Mouse (Mus musculus): ENCODE results near the gene 4930503E14Rik. TPM values are rescaled to one million over a fixed set of nuclear protein-coding genes. Genes with fewer than 3 reads are reported as not detected.
"Not testable (repeated sequence)": the region's sequence is repeated elsewhere in the genome, so short reads cannot be mapped to it uniquely, and the experiment has no call there.

The 4930503E14Rik gene
- not detected in 2 replicates for polyA plus RNA-seq (2015; fragmentation: Nextera tagmentation; extraction: Ambion mirVana)

DNA sequence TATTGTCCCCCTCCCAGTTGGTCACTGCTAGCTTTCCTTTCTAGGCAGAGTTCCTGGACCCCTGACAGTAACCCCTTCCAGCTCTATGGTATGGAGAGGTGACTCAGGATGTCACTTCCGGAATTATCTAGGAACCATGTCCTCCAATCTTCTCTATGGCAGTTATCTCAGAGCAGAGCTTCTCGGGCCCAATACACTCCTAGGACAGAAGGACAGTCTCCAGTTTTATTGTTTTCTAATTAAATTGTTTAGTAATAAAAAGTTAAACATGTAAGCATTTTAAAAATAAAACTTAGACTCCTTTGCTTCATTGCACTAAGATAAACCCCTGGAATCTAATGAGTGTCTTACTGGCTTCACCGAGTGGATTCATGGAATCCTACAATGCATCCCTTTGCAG lies at the start of gene 4930503E14Rik:
Gene 4930503E14Rik (minus strand): TSS at position 101 of the 400 bp plus-strand sequence.
- H3K9me3 ChIP-seq (replicated peaks; ENCODE audit: control insufficient read depth, low read length); H3K36me3 ChIP-seq (ENCODE audit: control insufficient read depth, insufficient read depth); H3K27ac ChIP-seq (ENCODE audit: low read length); ATAC-seq (ENCODE audit: low read depth); H3K4me3 ChIP-seq (ENCODE audit: low read depth, low read length); H3K9ac ChIP-seq (ENCODE audit: low read depth, low read length); H3K4me1 ChIP-seq (ENCODE audit: control insufficient read depth, low read depth, low read length); H3K27me3 ChIP-seq (ENCODE audit: control insufficient read depth, insufficient read depth, low read depth, low read length); H3K4me2 ChIP-seq (ENCODE audit: low read depth, low read length): not testable (repeated sequence)
- 61% methylated on average over 3 of the region's 3 CpGs for WGBS (ENCODE audit: insufficient replicate concordance)

DNA sequence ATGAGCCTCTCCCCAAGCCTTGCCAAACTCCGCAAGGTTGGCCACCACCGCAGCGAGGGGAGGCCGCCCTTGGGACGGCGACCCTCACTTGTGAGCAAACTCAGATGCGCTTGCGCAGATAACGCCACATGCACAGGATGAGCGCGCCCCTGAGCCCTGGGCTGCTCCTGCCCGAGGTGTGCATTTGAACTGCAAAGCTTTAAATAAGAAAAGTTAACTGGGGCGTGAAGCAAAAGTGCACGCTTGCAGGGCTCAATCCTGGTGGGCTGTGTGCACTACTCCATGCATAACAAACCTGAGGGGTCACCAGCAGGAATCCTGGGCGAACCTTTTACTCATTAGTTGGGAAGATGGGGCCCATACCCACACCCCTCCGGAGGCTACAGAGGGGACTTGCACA lies 35.0 kb upstream of the 4930503E14Rik start:
- no peak for ATAC-seq (ENCODE audit: low read depth)
- 82% methylated on average over 16 of the region's 16 CpGs for WGBS (ENCODE audit: insufficient replicate concordance)
- no peaks in the 10 kb centered on the region; the same call in 1 of the 2 replicates for H3K9me3 ChIP-seq (replicated peaks; ENCODE audit: control insufficient read depth, low read length)
- no peaks in the 10 kb centered on the region for H3K27me3 ChIP-seq (ENCODE audit: control insufficient read depth, insufficient read depth, low read depth, low read length)
- H3K4me1 ChIP-seq (ENCODE audit: control insufficient read depth, low read depth, low read length) = no peaks in the 10 kb centered on the region
- no peak overlapping the region for H3K4me3 ChIP-seq (ENCODE audit: low read depth, low read length)
- H3K27ac ChIP-seq (ENCODE audit: low read length) = no peak overlapping the region
- H3K9ac ChIP-seq (ENCODE audit: low read depth, low read length) = no peak overlapping the region
- no peaks in the 10 kb centered on the region for H3K36me3 ChIP-seq (ENCODE audit: control insufficient read depth, insufficient read depth)
- no peak overlapping the region for H3K4me2 ChIP-seq (ENCODE audit: low read depth, low read length)

DNA sequence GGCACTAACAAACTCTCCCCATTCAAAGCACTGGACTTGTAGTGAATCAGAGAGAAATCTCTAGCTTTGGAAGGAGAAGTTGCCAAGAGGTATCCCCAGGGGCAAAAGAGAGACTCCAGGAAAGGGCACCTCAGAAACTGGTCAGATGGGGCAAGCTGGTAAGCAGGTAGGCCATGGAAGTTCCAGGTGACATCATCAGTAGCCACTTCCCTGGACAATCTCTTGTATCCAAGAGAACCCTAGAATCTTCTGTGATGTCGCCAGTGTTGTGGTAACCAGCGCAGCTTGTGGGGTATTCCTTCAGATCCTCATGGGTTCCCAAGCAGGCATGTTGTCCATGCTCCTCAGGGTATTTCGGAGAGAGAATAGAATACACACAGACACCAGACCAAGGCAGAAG lies 15.7 kb downstream of the 4930503E14Rik start, which contains the start of gene Gm8212:
Gene Gm8212 (plus strand): TSS at position 301 of the 400 bp plus-strand sequence.
- not testable (repeated sequence) for ATAC-seq (ENCODE audit: low read depth)

DNA sequence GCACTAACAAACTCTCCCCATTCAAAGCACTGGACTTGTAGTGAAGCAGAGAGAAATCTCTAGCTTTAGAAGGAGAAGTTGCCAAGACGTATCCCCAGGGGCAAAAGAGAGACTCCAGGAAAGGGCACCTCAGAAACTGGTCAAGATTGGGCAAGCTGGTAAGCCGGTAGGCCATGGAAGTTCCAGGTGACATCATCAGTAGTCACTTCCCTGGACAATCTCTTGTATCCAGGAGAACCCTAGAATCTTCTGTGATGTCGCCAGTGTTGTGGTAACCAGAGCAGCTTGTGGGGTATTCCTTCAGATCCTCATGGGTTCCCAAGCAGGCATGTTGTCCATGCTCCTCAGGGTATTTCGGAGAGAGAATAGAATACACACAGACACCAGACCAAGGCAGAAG lies 89.5 kb downstream of the 4930503E14Rik start, which contains the start of gene Gm3327:
Gene Gm3327 (plus strand): TSS at position 301 of the 400 bp plus-strand sequence.
- ATAC-seq (ENCODE audit: low read depth); H3K36me3 ChIP-seq (ENCODE audit: control insufficient read depth, insufficient read depth); H3K27me3 ChIP-seq (ENCODE audit: control insufficient read depth, insufficient read depth, low read depth, low read length); H3K4me3 ChIP-seq (ENCODE audit: low read depth, low read length); H3K4me1 ChIP-seq (ENCODE audit: control insufficient read depth, low read depth, low read length); H3K4me2 ChIP-seq (ENCODE audit: low read depth, low read length); H3K27ac ChIP-seq (ENCODE audit: low read length); H3K9ac ChIP-seq (ENCODE audit: low read depth, low read length); H3K9me3 ChIP-seq (replicated peaks; ENCODE audit: control insufficient read depth, low read length): not testable (repeated sequence)
- 67% methylated on average over 4 of the region's 4 CpGs for WGBS (ENCODE audit: insufficient replicate concordance)

More for the DNA sequence above, 15.7 kb downstream of the 4930503E14Rik start, which contains the start of gene Gm8212:
- H3K9me3 ChIP-seq (replicated peaks; ENCODE audit: control insufficient read depth, low read length); H3K4me2 ChIP-seq (ENCODE audit: low read depth, low read length); H3K27me3 ChIP-seq (ENCODE audit: control insufficient read depth, insufficient read depth, low read depth, low read length); H3K9ac ChIP-seq (ENCODE audit: low read depth, low read length); H3K4me3 ChIP-seq (ENCODE audit: low read depth, low read length); H3K27ac ChIP-seq (ENCODE audit: low read length); H3K4me1 ChIP-seq (ENCODE audit: control insufficient read depth, low read depth, low read length); H3K36me3 ChIP-seq (ENCODE audit: control insufficient read depth, insufficient read depth): not testable (repeated sequence)
- 75% methylated on average over 1 of the region's 3 CpGs for WGBS (ENCODE audit: insufficient replicate concordance)

Other genes with a start within 250 kb of the 4930503E14Rik start
- 0.22 TPM in 1 of 2 replicates, not detected in the other for gene Ang6, start 211.0 kb downstream of the 4930503E14Rik start, polyA plus RNA-seq (2015; fragmentation: Nextera tagmentation; extraction: Ambion mirVana)
- 26.0 and 26.5 TPM in 2 replicates for gene Ear2, start 110.6 kb downstream of the 4930503E14Rik start, polyA plus RNA-seq (2015; fragmentation: Nextera tagmentation; extraction: Ambion mirVana)
- not detected in 2 replicates for gene Gm3327, start 89.4 kb downstream of the 4930503E14Rik start, polyA plus RNA-seq (2015; fragmentation: Nextera tagmentation; extraction: Ambion mirVana)
- gene Gm8212, start 15.6 kb downstream of the 4930503E14Rik start, polyA plus RNA-seq (2015; fragmentation: Nextera tagmentation; extraction: Ambion mirVana) = not detected in 2 replicates
- not detected in 2 replicates for gene Gm8220, start 72.3 kb upstream of the 4930503E14Rik start, polyA plus RNA-seq (2015; fragmentation: Nextera tagmentation; extraction: Ambion mirVana)
- not detected in 2 replicates for gene Gm5930, start 125.3 kb upstream of the 4930503E14Rik start, polyA plus RNA-seq (2015; fragmentation: Nextera tagmentation; extraction: Ambion mirVana)
- gene Gm8229, start 152.1 kb upstream of the 4930503E14Rik start, polyA plus RNA-seq (2015; fragmentation: Nextera tagmentation; extraction: Ambion mirVana) = not detected in 2 replicates
- gene Gm3371, start 197.4 kb upstream of the 4930503E14Rik start, polyA plus RNA-seq (2015; fragmentation: Nextera tagmentation; extraction: Ambion mirVana) = not detected in 2 replicates
- not detected in 2 replicates for gene Gm8232, start 220.4 kb upstream of the 4930503E14Rik start, polyA plus RNA-seq (2015; fragmentation: Nextera tagmentation; extraction: Ambion mirVana)

Measured in liver, embryonic 16.5 days (tissue).